Mouse (Mus musculus) heart, embryonic 15.5 days (tissue): Measurements from ENCODE around the gene Fzd4. TPM values are rescaled to one million over a fixed set of nuclear protein-coding genes. Genes with fewer than 3 reads are reported as not detected.

ENCODE experiments used
- ATAC-seq: fragments of 200-750 bp; cut with Nextera tagmentation; replicated peaks from 2 replicates; pipeline ENCODE4 v1.8.0; 2017; ENCODE audit warnings: low read depth, moderate TSS enrichment; ENCODE audit not compliant: insufficient number of reproducible peaks, insufficient read depth, low FRiP score
- H3K27ac ChIP-seq: fragments of 300-500 bp; sonication (generic); 2 replicates; pipeline ENCODE4 v1.5.1; 2015; ENCODE audit warnings: mild to moderate bottlenecking, inconsistent platforms
- H3K27me3 ChIP-seq: fragments of 300-500 bp; sonication (generic); 2 replicates; pipeline ENCODE4 v1.6.1; 2015; ENCODE audit warnings: inconsistent platforms
- H3K36me3 ChIP-seq: fragments of 300-500 bp; sonication (generic); 2 replicates; pipeline ENCODE4 v1.6.1; 2015; ENCODE audit warnings: mild to moderate bottlenecking, inconsistent platforms
- H3K4me1 ChIP-seq: fragments of 300-500 bp; sonication (generic); replicated peaks from 2 replicates; pipeline ENCODE4 v1.6.1; 2015; ENCODE audit warnings: inconsistent platforms
- H3K4me2 ChIP-seq: fragments of 300-500 bp; sonication (generic); 2 replicates; pipeline ENCODE4 v1.6.1; 2015; ENCODE audit warnings: inconsistent platforms, mild to moderate bottlenecking, moderate library complexity
- H3K4me3 ChIP-seq: fragments of 300-500 bp; sonication (generic); 2 replicates; pipeline ENCODE4 v1.5.1; 2015; ENCODE audit warnings: mild to moderate bottlenecking, inconsistent platforms
- H3K9ac ChIP-seq: fragments of 300-500 bp; sonication (generic); 2 replicates; pipeline ENCODE4 v1.6.1; 2015; ENCODE audit warnings: mild to moderate bottlenecking, inconsistent platforms
- H3K9me3 ChIP-seq: fragments of 300-500 bp; sonication (generic); replicated peaks from 2 replicates; pipeline ENCODE4 v1.6.1; 2016; ENCODE audit warnings: inconsistent platforms
- WGBS: fragments of 180-500 bp; shearing (Covaris S2); methylation state at CpG from one replicate; pipeline ENCODE4 v1.1.7; 2015; ENCODE audit warnings: mixed read lengths; 5-methylcytosine and 5-hydroxymethylcytosine counted together
- polyA plus RNA-seq: library from polyadenylated mRNA; unstranded; fragments of >200 nt; fragmentation: Nextera tagmentation; extraction: Ambion mirVana; gene quantifications from 2 replicates; pipeline ENCODE4 v1.2.1, GENCODE M21; 2015

Fzd4 gene
- polyA plus RNA-seq, 1 experiment from 2014 or later: 9.3 TPM

DNA sequence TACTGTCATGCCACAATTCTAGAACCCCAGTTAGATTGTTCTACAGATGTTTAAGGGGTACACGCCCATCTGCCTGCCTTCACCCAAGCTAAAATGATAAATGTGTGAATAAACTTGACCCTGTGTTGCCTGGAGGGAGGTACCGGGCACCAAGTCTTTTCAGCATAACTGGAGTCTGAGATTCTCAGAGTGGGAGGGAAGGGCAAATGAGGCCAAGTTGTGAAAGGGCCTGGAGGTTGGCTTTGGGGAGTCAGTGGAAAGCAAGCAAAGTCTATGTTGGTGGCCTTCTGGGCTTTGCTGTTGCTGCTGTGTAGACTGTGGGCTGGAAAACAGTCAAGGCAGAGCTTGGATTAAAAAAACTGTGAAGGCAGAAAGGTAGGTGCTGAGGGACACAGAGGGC is 13.6 kb downstream of the Fzd4 start:
- H3K4me1 ChIP-seq: peaks cover 10% of the 10 kb centered on the region
- no peaks in the 10 kb centered on the region for H3K9me3 ChIP-seq
- no peak overlapping the region for H3K4me3 ChIP-seq
- no peak overlapping the region for H3K9ac ChIP-seq
- no peak for ATAC-seq
- 0 out of 2 replicates have a peak, but pooled peaks cover 1% of the 10 kb centered on the region for H3K36me3 ChIP-seq
- 66% methylated on average over 2 of the region's 2 CpGs for WGBS
- peak overlapping the region; percentile 72 for H3K27ac ChIP-seq
- no peak overlapping the region for H3K4me2 ChIP-seq
- H3K27me3 ChIP-seq: no peaks in the 10 kb centered on the region

DNA sequence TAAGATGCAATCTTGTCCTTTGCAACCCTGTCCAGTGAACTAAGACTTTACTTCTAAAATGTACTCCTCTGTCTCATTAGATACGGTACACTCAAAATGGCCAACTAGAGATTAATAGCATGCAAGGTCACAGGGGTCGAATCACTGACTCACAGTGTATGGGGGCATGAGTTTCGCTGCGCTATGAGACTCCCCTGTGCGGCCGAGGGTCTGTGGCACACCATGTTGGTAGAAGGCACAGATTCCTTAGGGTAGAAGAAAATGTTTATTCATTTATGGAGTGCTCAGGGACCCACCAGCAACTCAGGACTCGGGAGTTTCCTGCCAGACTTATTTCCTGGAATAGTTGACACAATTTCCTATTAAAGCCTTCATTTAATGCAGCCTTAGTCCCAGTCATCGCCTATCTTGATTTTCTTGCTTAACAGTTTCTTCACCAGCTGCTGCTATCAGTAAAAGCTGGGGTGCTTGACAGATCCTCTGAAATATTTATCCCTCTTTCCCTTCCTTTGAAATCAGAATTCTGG is 14.0 kb downstream of the Fzd4 start:
- H3K4me3 ChIP-seq: no peak overlapping the region
- no peak; the same call in 1 of the 2 replicates for ATAC-seq
- H3K9ac ChIP-seq: no peak overlapping the region
- H3K36me3 ChIP-seq: no peaks in the 10 kb centered on the region
- WGBS: 50% methylated on average over 8 of the region's 8 CpGs
- no peaks in the 10 kb centered on the region for H3K27me3 ChIP-seq
- no peaks in the 10 kb centered on the region for H3K9me3 ChIP-seq
- H3K4me2 ChIP-seq: peak overlapping the region; percentile 38
- H3K4me1 ChIP-seq: peaks cover 12% of the 10 kb centered on the region
- H3K27ac ChIP-seq: peak overlapping the region; percentile 72

DNA sequence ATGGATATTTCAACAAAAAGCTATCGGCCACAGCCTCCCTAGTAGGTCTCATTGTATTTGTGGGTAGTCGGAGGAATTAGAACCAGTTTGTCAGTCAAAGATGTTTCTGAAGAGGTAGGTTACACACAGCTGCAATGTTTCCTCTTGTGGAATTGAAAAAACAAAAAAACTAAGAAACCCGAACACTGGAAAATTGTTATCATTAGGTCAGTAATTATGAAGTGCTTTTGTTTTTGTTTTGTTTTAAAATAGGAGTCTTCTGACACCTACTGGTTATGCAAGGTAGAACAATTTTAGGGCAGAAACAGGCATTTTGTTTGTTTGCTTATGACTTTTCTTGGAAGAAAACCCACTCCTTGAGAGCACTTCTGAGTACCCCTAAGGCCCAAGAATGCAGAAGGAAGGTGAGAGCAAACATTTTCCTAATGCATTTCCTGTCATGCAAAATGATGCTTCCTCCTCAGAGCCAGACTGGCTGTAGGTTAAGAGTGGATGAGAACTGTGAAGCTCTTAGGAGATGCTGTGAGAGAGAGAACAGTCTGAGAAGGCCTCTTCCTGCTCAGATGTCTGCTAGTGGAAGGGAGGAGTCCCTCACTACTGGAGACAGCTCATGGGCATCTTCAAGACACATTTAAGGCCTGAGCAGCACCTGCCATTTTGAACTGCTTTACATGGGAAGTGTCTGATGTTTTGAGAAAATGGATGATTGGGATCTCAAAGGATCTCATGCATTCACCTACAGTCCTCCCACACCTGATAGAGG is 14.9 kb downstream of the Fzd4 start:
- Histone ChIP-seq H3K9ac (no peak overlapping the region), H3K36me3 (no peaks in the 10 kb centered on the region), H3K4me1 (peaks cover 13% of the 10 kb centered on the region), H3K4me2 (peak overlapping the region; percentile 38), H3K27ac (peak overlapping the region; percentile 72), H3K27me3 (no peaks in the 10 kb centered on the region), H3K4me3 (no peak overlapping the region), H3K9me3 (no peaks in the 10 kb centered on the region)
- ATAC-seq: no peak
- WGBS: 43% methylated on average over 3 of the region's 3 CpGs

DNA sequence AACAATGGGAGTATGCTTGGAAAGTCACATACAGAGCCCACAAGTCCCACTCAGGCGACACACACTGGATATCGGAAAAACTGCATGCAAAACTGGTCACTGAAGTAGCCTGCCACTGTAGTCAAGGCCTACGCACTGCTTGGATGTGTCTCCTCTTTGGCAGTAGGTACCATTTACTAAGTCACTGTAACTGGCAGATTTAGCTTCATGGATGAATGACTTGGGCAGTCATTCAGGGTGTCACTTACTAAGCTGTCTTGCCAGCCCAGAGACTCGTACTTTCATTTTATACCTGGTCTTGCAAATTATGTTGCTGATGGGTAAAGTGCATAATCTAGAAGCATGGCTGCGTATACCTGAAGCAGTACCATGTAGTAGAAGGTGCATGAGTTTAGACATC is 17.1 kb downstream of the Fzd4 start:
- Histone ChIP-seq H3K4me3 (no peak overlapping the region), H3K27ac (no peak overlapping the region), H3K36me3 (no peaks in the 10 kb centered on the region), H3K4me2 (no peak overlapping the region), H3K9me3 (no peaks in the 10 kb centered on the region), H3K9ac (no peak overlapping the region), H3K27me3 (no peaks in the 10 kb centered on the region), H3K4me1 (peaks cover 12% of the 10 kb centered on the region)
- no peak for ATAC-seq
- WGBS: 95% methylated on average over 5 of the region's 5 CpGs

DNA sequence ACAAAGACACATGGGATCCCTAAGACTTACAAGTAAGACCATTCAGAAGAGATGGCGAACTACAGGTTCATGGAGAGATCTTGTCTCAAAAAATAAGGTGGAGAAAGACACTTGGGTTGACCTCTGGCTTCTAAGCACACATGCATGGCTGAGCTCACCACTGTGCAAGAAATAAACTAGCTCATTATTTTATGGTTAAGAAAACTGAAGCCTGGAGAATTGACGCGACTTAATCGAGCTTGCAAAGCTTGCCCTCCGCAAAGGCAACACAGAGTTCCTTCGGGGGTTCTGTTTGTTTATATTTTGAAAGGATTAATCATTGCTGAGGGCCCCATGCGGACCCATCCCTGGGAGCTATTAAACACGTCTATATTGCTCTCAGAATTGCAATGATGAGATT is 18.5 kb downstream of the Fzd4 start:
- no peak overlapping the region for H3K27ac ChIP-seq
- H3K9me3 ChIP-seq: no peaks in the 10 kb centered on the region
- no peaks in the 10 kb centered on the region for H3K27me3 ChIP-seq
- 52% methylated on average over 8 of the region's 8 CpGs for WGBS
- H3K4me1 ChIP-seq: peaks cover 12% of the 10 kb centered on the region
- no peak overlapping the region for H3K9ac ChIP-seq
- no peak overlapping the region for H3K4me3 ChIP-seq
- H3K4me2 ChIP-seq: no peak overlapping the region
- H3K36me3 ChIP-seq: no peaks in the 10 kb centered on the region
- ATAC-seq: no peak

DNA sequence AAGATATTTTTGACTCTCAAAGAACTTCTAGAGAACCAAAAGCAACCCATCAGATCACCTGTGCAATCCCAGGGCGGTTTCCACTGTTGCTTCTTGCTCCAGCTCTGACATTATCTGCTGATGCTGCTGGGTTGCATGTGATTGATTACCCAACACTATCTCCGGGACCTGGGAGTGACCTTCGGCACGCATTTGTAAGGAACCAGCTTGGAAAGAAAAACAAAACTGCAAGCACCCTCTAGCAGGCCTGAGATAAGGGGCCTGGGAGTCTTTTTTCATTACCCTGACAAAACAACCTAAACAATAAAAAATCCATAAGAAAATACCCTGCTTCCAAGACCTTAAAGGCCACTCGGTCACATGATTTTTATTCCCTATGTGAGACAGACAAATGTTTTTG is 19.0 kb downstream of the Fzd4 start:
- H3K9ac ChIP-seq: no peak overlapping the region
- H3K4me2 ChIP-seq: no peak overlapping the region
- peaks cover 11% of the 10 kb centered on the region for H3K4me1 ChIP-seq
- no peaks in the 10 kb centered on the region for H3K27me3 ChIP-seq
- ATAC-seq: no peak; the same call in 1 of the 2 replicates
- no peak overlapping the region for H3K27ac ChIP-seq
- H3K36me3 ChIP-seq: no peaks in the 10 kb centered on the region
- H3K9me3 ChIP-seq: no peaks in the 10 kb centered on the region
- H3K4me3 ChIP-seq: no peak overlapping the region
- WGBS: 13% methylated on average over 5 of the region's 5 CpGs

DNA sequence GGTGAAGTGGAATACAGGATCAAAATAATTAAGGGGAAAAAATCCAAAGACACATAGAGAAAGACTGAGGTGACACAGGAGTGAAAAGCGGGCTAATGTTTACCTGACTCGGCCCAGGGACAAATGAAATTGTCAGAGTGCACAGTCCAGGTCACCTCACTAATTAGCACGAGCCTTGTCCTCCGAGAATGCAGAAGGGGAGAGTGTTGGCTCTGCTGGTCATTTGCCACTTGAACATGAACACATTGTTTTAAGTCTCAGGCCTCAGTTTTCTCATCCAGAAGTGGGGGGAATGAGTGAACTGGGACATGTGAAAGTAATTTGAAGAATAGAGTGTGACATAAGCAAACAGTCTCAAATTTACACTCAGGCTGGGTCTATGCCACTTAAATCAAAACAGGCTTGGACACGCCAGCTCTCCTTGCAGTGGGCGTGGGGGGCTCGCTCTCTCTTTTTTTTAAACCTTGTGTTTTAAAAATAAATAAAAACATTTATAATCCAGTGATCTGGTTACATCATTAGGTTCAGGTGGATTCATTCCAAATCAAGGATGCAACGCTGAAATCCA is 19.6 kb downstream of the Fzd4 start:
- Histone ChIP-seq H3K9ac (no peak overlapping the region), H3K4me2 (no peak overlapping the region), H3K27me3 (no peaks in the 10 kb centered on the region), H3K27ac (no peak overlapping the region), H3K4me3 (no peak overlapping the region), H3K36me3 (no peaks in the 10 kb centered on the region), H3K9me3 (no peaks in the 10 kb centered on the region), H3K4me1 (peaks cover 6% of the 10 kb centered on the region)
- ATAC-seq: no peak
- WGBS: 59% methylated on average over 8 of the region's 8 CpGs

DNA sequence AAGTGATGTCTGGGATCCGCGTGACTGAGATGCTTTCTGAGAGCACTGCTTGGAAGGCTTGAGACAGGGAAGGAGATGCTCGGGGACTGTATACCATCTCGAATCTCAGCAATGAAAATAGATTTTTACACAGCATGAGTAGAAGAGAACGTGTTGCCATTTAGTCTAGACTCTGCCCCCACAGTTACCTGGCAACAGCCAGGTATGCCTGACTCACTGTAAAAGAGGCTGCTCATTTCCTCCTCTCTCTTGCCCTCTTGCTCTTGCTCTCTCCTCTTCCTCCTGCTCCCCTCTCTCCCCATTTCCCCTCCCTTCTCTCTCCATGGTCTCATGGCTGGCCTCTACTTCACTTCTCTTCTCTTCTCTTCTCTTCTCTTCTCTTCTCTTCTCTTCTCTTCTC is 20.5 kb downstream of the Fzd4 start:
- H3K27ac ChIP-seq: no peak overlapping the region
- H3K4me1 ChIP-seq: peaks cover 7% of the 10 kb centered on the region
- no peak overlapping the region for H3K4me3 ChIP-seq
- no peak overlapping the region for H3K4me2 ChIP-seq
- H3K9me3 ChIP-seq: no peaks in the 10 kb centered on the region
- ATAC-seq: no peak
- no peaks in the 10 kb centered on the region for H3K36me3 ChIP-seq
- H3K9ac ChIP-seq: no peak overlapping the region
- H3K27me3 ChIP-seq: no peaks in the 10 kb centered on the region
- WGBS: 68% methylated on average over 5 of the region's 5 CpGs

DNA sequence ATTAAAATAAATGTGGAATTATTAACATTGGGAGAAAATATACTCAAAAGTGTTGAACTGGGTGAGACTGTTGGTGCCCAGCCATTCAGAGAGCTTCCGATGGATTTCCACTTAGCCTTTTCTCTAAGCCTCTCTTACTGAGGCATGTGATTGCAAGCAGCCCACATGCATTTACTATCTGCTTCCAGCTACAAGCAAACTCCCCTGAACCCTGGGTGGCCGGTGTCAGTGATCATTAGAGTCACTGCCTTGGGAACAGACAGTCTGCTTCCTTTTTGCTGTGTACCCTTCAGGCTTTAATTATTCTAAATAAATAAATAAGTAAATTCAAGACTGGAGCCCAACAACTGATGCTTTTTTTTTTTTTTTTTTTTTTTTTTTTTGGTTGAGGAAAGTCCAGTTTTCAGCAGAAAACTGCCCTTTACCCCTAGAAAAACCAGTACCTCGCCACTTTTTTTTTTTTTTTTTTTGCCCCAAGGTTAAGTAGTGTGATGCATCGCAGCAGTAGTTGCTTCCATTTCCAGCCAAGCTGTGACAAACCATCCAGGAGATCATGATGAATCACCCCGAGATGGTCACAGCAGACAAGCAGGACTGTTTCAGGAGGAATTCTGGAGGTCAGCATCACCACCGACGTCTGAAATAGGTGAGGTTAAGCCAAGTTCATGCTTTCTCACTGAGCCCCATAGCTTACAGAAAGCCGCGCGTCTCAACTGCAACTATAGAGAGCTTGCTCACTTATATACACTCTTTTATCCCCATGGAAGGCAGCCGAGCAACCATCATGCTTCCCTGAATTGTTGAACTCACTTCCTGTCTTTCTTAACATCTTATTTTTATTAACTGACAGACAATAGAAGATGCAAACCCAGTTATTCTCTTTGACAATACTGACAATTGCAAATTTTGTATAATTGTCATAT is 21.9 kb downstream of the Fzd4 start:
- H3K27ac ChIP-seq: no peak overlapping the region
- H3K4me1 ChIP-seq: peaks cover 7% of the 10 kb centered on the region
- no peaks in the 10 kb centered on the region for H3K27me3 ChIP-seq
- WGBS: 37% methylated on average over 11 of the region's 11 CpGs
- H3K4me3 ChIP-seq: no peak overlapping the region
- no peaks in the 10 kb centered on the region for H3K36me3 ChIP-seq
- no peak for ATAC-seq
- H3K9ac ChIP-seq: no peak overlapping the region
- H3K4me2 ChIP-seq: no peak overlapping the region
- H3K9me3 ChIP-seq: no peaks in the 10 kb centered on the region

DNA sequence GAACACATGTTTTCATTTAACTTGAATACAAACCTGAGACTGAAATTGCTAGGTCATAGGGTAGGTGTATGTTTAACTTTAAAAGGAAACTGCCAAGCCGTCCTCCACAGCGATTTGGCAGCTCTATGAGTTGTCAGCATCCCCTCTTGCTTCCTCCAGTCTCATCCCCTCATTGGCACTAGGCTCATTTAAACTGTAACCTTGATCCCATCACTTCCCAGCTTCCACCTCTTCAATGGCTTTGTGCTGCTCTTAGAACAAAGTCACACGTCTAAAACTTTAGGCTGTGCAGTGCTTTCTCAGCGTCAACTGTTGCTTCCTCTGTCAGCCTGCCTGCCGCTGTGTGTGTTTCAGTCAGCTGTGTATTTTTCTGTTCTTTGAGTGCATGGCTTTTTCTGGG is 22.9 kb downstream of the Fzd4 start:
- peaks cover 7% of the 10 kb centered on the region for H3K4me1 ChIP-seq
- H3K27ac ChIP-seq: no peak overlapping the region
- no peaks in the 10 kb centered on the region for H3K27me3 ChIP-seq
- no peak overlapping the region for H3K4me2 ChIP-seq
- WGBS: 22% methylated on average over 5 of the region's 5 CpGs
- H3K9me3 ChIP-seq: no peaks in the 10 kb centered on the region
- H3K4me3 ChIP-seq: no peak overlapping the region
- no peaks in the 10 kb centered on the region for H3K36me3 ChIP-seq
- H3K9ac ChIP-seq: no peak overlapping the region
- no peak for ATAC-seq

DNA sequence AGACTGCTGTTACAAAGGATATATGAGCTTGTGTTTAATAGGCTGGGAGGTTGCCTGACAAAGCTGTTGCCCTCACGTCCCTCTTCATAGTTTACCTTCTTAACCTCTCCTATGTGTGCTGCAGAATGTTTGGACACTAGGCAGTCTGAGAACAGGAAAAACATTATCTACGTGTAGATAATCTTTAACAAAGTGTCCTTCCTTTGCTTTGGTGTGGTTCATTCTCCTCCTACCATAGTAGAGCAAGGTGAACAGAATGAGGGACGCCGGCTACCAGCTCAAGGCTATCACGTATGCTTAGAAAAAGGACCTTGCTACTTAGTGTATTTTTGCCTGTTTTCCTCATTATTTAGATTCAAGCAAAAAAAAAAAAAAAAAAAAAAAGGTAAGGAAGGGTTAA is 24.6 kb downstream of the Fzd4 start:
- WGBS: 67% methylated on average over 5 of the region's 5 CpGs

More for the DNA sequence above, 24.6 kb downstream of the Fzd4 start:
- Histone ChIP-seq H3K4me3 (no peak overlapping the region), H3K4me1 (peaks cover 9% of the 10 kb centered on the region), H3K27me3 (no peaks in the 10 kb centered on the region), H3K9me3 (no peaks in the 10 kb centered on the region), H3K9ac (no peak overlapping the region), H3K27ac (no peak overlapping the region), H3K4me2 (no peak overlapping the region), H3K36me3 (no peaks in the 10 kb centered on the region)
- ATAC-seq: no peak
